Mouse (Mus musculus) lung, embryonic 16.5 days (tissue): Measurements from ENCODE around the gene Atp6v0c. TPM values are rescaled to one million over a fixed set of nuclear protein-coding genes. Genes with fewer than 3 reads are reported as not detected.

Experiments used
- ATAC-seq: fragments of 200-750 bp; cut with Nextera tagmentation; 2 replicates; pipeline ENCODE4 v1.8.0; 2017; ENCODE audit warnings: low read depth, mild to moderate bottlenecking, moderate library complexity
- H3K27ac ChIP-seq: fragments of 300-500 bp; sonication (generic); 2 replicates; pipeline ENCODE4 v1.5.1; 2014; ENCODE audit warnings: mild to moderate bottlenecking, control low read depth, low read length
- H3K27me3 ChIP-seq: fragments of 300-500 bp; sonication (generic); 2 replicates; pipeline ENCODE4 v1.6.1; 2014; ENCODE audit warnings: low read depth, low read length, mixed read lengths; ENCODE audit not compliant: control insufficient read depth, insufficient read depth
- H3K36me3 ChIP-seq: fragments of 300-500 bp; sonication (generic); 2 replicates; pipeline ENCODE4 v1.6.1; 2014; ENCODE audit warnings: low read length; ENCODE audit not compliant: control insufficient read depth, insufficient read depth
- H3K4me1 ChIP-seq: fragments of 300-500 bp; sonication (generic); replicated peaks from 2 replicates; pipeline ENCODE4 v1.6.1; 2014; ENCODE audit warnings: low read length, mixed read lengths; ENCODE audit not compliant: control insufficient read depth, insufficient read depth
- H3K4me2 ChIP-seq: fragments of 300-500 bp; sonication (generic); 2 replicates; pipeline ENCODE4 v1.6.1; 2014; ENCODE audit warnings: low read depth, low read length, control low read depth
- H3K4me3 ChIP-seq: fragments of 300-500 bp; sonication (generic); 2 replicates; pipeline ENCODE4 v1.5.1; 2014; ENCODE audit warnings: mild to moderate bottlenecking, low read length, control low read depth
- H3K9ac ChIP-seq: fragments of 300-500 bp; sonication (generic); 2 replicates; pipeline ENCODE4 v1.6.1; 2014; ENCODE audit warnings: low read length, control low read depth
- H3K9me3 ChIP-seq: fragments of 300-500 bp; sonication (generic); 2 replicates; pipeline ENCODE4 v1.6.1; 2016; ENCODE audit warnings: low read length; ENCODE audit not compliant: control insufficient read depth
- WGBS: fragments of 180-500 bp; shearing (Covaris S2); extraction: QIAGEN DNeasy Blood & Tissue Kit; methylation state at CpG from one replicate; pipeline ENCODE4 v1.1.7; 2014; 5-methylcytosine and 5-hydroxymethylcytosine counted together
- polyA plus RNA-seq: library from polyadenylated mRNA; unstranded; fragments of >200 nt; fragmentation: Nextera tagmentation; extraction: Ambion mirVana; gene quantifications from 2 replicates; pipeline ENCODE4 v1.2.1, GENCODE M21; 2015

Atp6v0c gene
- polyA plus RNA-seq, 1 experiment from 2014 or later: 462 TPM

DNA sequence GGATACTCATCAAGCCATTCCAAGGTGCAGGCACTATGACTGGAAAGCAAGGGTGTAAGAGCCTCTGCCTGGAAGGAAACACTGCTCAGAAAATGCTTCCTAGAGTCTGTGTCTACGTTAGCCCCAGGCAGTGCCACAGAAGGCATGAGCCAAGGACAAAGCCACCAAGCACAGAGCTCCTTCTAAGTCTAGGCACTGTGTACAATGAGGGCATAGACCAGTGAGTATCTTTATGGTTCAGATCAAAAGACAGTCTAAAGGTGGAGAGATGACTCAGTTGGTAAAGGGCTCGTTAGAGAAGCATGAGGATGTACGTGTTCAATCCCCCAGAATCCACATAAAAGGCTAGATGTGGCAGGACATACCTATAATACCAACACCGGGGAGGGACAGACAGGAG is 31.6 kb upstream of the Atp6v0c start:
- Histone ChIP-seq H3K36me3 (no peaks in the 10 kb centered on the region), H3K27me3 (peaks cover 3% of the 10 kb centered on the region), H3K9ac (no peak overlapping the region), H3K4me2 (no peak overlapping the region), H3K4me3 (no peak overlapping the region), H3K9me3 (no peaks in the 10 kb centered on the region), H3K27ac (no peak overlapping the region), H3K4me1 (peaks cover 14% of the 10 kb centered on the region)
- no peak for ATAC-seq
- 70% methylated on average over 4 of the region's 4 CpGs for WGBS

- ATAC-seq: no peak
- Histone ChIP-seq H3K36me3 (no peaks in the 10 kb centered on the region), H3K9ac (no peak overlapping the region), H3K9me3 (no peaks in the 10 kb centered on the region), H3K4me1 (peaks cover 7% of the 10 kb centered on the region), H3K4me3 (no peak overlapping the region), H3K27ac (no peak overlapping the region), H3K27me3 (no peaks in the 10 kb centered on the region), H3K4me2 (no peak overlapping the region)
- WGBS: 60% methylated on average over 4 of the region's 4 CpGs
Measured at GRCm38 (mm10) chr17:24199741-24200140, 30.2 kb upstream of the Atp6v0c start.

- WGBS: 74% methylated on average over 4 of the region's 4 CpGs
- no peak for ATAC-seq
- Histone ChIP-seq H3K27ac (no peak overlapping the region), H3K9me3 (no peaks in the 10 kb centered on the region), H3K36me3 (no peaks in the 10 kb centered on the region), H3K4me3 (no peak overlapping the region), H3K4me2 (no peak overlapping the region), H3K9ac (no peak overlapping the region), H3K27me3 (no peaks in the 10 kb centered on the region), H3K4me1 (peaks cover 2% of the 10 kb centered on the region; the same call in 1 of the 2 replicates)
Measured at GRCm38 (mm10) chr17:24199252-24199651, 29.8 kb upstream of the Atp6v0c start.

- Histone ChIP-seq H3K4me3 (no peak overlapping the region), H3K4me2 (no peak overlapping the region), H3K27me3 (no peaks in the 10 kb centered on the region), H3K9ac (no peak overlapping the region), H3K36me3 (no peaks in the 10 kb centered on the region), H3K27ac (no peak overlapping the region), H3K4me1 (no peaks in the 10 kb centered on the region; the same call in 1 of the 2 replicates), H3K9me3 (no peaks in the 10 kb centered on the region)
- WGBS: 51% methylated on average over 15 of the region's 15 CpGs
- no peak for ATAC-seq
Measured at GRCm38 (mm10) chr17:24197032-24197824, 27.7 kb upstream of the Atp6v0c start.

DNA sequence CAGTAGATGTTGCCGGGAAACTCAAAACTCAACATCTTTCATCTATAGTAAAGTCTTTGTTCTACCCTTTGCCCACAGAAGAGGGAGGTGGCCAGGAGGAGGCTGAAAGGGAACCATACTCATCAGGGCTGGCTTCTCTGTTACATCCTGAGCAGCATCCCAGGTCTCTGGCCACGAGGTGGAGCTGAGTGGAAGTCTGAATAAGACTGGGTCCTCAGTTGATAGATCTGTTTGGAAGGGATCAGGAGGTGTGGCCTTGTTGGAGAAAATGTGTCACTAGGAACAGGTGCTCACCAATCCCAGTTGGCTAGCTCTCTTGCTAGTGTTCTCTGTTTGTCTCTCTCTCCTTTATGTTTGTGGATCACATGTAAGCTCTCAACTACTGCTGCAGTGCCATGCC is 25.8 kb upstream of the Atp6v0c start:
- Histone ChIP-seq H3K36me3 (no peaks in the 10 kb centered on the region), H3K9me3 (no peaks in the 10 kb centered on the region), H3K9ac (no peak overlapping the region), H3K4me2 (no peak overlapping the region), H3K4me1 (no peaks in the 10 kb centered on the region; the same call in 1 of the 2 replicates), H3K27me3 (no peaks in the 10 kb centered on the region), H3K4me3 (no peak overlapping the region), H3K27ac (no peak overlapping the region)
- 51% methylated on average over 2 of the region's 2 CpGs for WGBS
- no peak for ATAC-seq

- 79% methylated on average over 5 of the region's 5 CpGs for WGBS
Measured at GRCm38 (mm10) chr17:24193769-24194168, 24.3 kb upstream of the Atp6v0c start.

DNA sequence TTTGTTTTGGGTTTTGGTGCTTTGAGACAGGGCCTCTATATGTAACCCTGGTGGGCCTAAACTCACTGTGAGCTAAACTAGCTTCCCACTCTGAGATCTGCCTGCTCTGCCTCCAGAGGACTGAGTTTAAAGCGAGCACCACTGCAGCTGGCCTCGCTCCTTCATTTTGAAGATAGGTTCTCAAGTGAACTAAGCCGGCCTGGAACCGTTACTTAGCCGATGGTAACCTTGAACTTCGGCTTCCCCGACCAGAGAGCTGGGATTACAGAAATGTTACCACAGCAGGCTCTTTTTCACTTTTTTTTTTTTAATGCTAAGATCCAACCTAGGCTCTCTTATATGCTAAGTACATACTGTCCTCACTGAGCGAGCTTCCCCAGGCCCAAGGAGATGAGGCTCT is 23.8 kb upstream of the Atp6v0c start:
- 86% methylated on average over 8 of the region's 8 CpGs for WGBS
- no peak overlapping the region for H3K4me3 ChIP-seq
- H3K27me3 ChIP-seq: no peaks in the 10 kb centered on the region
- no peak overlapping the region for H3K27ac ChIP-seq
- H3K9ac ChIP-seq: no peak overlapping the region
- no peaks in the 10 kb centered on the region for H3K36me3 ChIP-seq
- H3K4me1 ChIP-seq: no peaks in the 10 kb centered on the region
- no peak for ATAC-seq
- H3K9me3 ChIP-seq: no peaks in the 10 kb centered on the region
- H3K4me2 ChIP-seq: no peak overlapping the region

More at GRCm38 (mm10) chr17:24193769-24194168, 24.3 kb upstream of the Atp6v0c start:
- H3K36me3 ChIP-seq: no peaks in the 10 kb centered on the region
- H3K4me1 ChIP-seq: no peaks in the 10 kb centered on the region
- H3K9me3 ChIP-seq: no peaks in the 10 kb centered on the region
- H3K4me2 ChIP-seq: no peak overlapping the region
- no peak for ATAC-seq
- H3K4me3 ChIP-seq: no peak overlapping the region
- no peaks in the 10 kb centered on the region for H3K27me3 ChIP-seq
- no peak overlapping the region for H3K9ac ChIP-seq
- no peak overlapping the region for H3K27ac ChIP-seq

GRCm38 (mm10) chr17:24192848-24193247 is 23.3 kb upstream of the Atp6v0c start:
- Histone ChIP-seq H3K4me2 (no peak overlapping the region), H3K27ac (no peak overlapping the region), H3K4me3 (no peak overlapping the region), H3K36me3 (no peaks in the 10 kb centered on the region), H3K9me3 (no peaks in the 10 kb centered on the region), H3K9ac (no peak overlapping the region), H3K27me3 (no peaks in the 10 kb centered on the region), H3K4me1 (no peaks in the 10 kb centered on the region)
- WGBS: 71% methylated on average over 8 of the region's 8 CpGs
- no peak for ATAC-seq

GRCm38 (mm10) chr17:24191481-24191880 is 22.0 kb upstream of the Atp6v0c start:
- Histone ChIP-seq H3K4me2 (no peak overlapping the region), H3K9me3 (no peaks in the 10 kb centered on the region), H3K27me3 (no peaks in the 10 kb centered on the region), H3K4me1 (no peaks in the 10 kb centered on the region), H3K4me3 (no peak overlapping the region), H3K36me3 (no peaks in the 10 kb centered on the region), H3K27ac (no peak overlapping the region), H3K9ac (no peak overlapping the region)
- 77% methylated on average over 4 of the region's 4 CpGs for WGBS
- no peak for ATAC-seq
